Mouse (Mus musculus) ovary, postnatal 10 days (tissue): Measurements from ENCODE around the gene Gm8909.
"Not testable (repeated sequence)": the region's sequence is repeated elsewhere in the genome, so short reads cannot be mapped to it uniquely, and the experiment has no call there.

Experiments used
- DNase-seq: peaks from one replicate; pipeline ENCODE4 v3.0.0; 2022; ENCODE audit warnings: low spot score

Gm8909 gene

GRCm38 (mm10) chr17:36161129-36162051 lies 6.9 kb downstream of the Gm8909 start:
- DNase-seq = no peak

- not testable (repeated sequence) for DNase-seq
Observed at GRCm38 (mm10) chr17:36158264-36158663, 10.1 kb downstream of the Gm8909 start.

- DNase-seq = not testable (repeated sequence)
Observed at GRCm38 (mm10) chr17:36157782-36158181, 10.6 kb downstream of the Gm8909 start.

- DNase-seq = no peak
Observed at GRCm38 (mm10) chr17:36154271-36155149, 13.8 kb downstream of the Gm8909 start.

GRCm38 (mm10) chr17:36151200-36151599 lies 17.1 kb downstream of the Gm8909 start:
- not testable (repeated sequence) for DNase-seq

GRCm38 (mm10) chr17:36148468-36148867 lies 19.9 kb downstream of the Gm8909 start:
- not testable (repeated sequence) for DNase-seq

GRCm38 (mm10) chr17:36146937-36147336 lies 21.4 kb downstream of the Gm8909 start:
- DNase-seq = not testable (repeated sequence)

- DNase-seq = not testable (repeated sequence)
Observed at GRCm38 (mm10) chr17:36145861-36146156, 22.5 kb downstream of the Gm8909 start.

- no peak for DNase-seq
Observed at GRCm38 (mm10) chr17:36145111-36145860, 23.1 kb downstream of the Gm8909 start.

GRCm38 (mm10) chr17:36136299-36136848 lies 32.0 kb downstream of the Gm8909 start:
- DNase-seq = not testable (repeated sequence)

- not testable (repeated sequence) for DNase-seq
Observed at GRCm38 (mm10) chr17:36135421-36136231, 32.7 kb downstream of the Gm8909 start.

- no peak for DNase-seq
Observed at GRCm38 (mm10) chr17:36131516-36132265, 36.6 kb downstream of the Gm8909 start.

- not testable (repeated sequence) for DNase-seq
Observed at GRCm38 (mm10) chr17:36128968-36129817, 39.1 kb downstream of the Gm8909 start, which contains the start of gene Gm7030. Gene Gm7030, minus strand, starts transcription at chr17:36129425.

GRCm38 (mm10) chr17:36128525-36128924 lies 39.8 kb downstream of the Gm8909 start:
- not testable (repeated sequence) for DNase-seq

- not testable (repeated sequence) for DNase-seq
Observed at GRCm38 (mm10) chr17:36124111-36124510, 44.2 kb downstream of the Gm8909 start.

- DNase-seq = not testable (repeated sequence)
Observed at GRCm38 (mm10) chr17:36121352-36122020, 46.9 kb downstream of the Gm8909 start, which contains the start of gene Gm19684. Gene Gm19684, plus strand, starts transcription at chr17:36121678.

GRCm38 (mm10) chr17:36120839-36121238 lies 47.5 kb downstream of the Gm8909 start:
- not testable (repeated sequence) for DNase-seq

GRCm38 (mm10) chr17:36116545-36116944 lies 51.8 kb downstream of the Gm8909 start:
- DNase-seq = not testable (repeated sequence)
